Mouse (Mus musculus): ENCODE measurements around the gene Cacng6.
A peak's percentile ranks its signal among the peaks of the same experiment; 100 is the strongest.

Gene Cacng6

DNA sequence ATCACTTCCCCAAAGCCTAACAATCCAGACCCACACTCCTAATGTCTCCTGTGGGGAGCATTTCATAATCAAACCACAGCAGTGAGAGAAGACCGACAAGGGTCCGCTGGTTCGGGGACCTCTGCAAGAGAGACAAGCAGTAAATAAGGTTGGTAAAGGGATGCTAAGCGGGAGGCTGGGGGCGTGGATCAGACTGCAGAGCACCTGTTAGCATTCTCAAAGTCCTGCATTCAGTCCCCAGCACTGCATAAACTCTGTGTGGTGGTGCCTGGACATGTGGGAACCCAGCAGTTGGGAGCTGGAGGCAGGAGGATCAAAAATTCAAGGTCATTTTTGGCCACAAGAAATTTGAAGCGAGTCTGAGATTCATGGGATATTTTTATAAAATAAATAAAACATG is 4.1 kb upstream of the Cacng6 start:
- DNase-seq (ENCODE audit: low read depth, low spot score) = no peak

DNA sequence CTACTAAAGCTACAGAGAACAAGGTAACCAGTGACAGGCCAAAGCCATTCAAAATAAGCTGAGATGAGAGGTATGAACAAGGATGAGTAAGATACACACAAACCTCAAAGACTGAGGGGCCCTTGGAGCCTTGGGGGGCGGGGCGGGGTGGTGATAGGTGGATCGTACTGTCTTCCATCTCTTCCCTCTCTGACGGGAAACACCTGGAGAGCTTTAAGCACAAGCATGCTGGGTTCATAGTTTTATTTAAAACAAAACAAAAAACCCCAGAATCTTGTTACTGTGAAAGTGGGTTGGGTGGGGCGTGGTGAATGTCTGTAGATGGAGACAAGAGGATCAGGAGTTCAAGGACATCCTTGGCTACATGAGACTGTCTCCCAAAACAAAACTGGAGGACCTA is 3.5 kb upstream of the Cacng6 start:
- DNase-seq (ENCODE audit: low read depth, low spot score) = no peak

DNA sequence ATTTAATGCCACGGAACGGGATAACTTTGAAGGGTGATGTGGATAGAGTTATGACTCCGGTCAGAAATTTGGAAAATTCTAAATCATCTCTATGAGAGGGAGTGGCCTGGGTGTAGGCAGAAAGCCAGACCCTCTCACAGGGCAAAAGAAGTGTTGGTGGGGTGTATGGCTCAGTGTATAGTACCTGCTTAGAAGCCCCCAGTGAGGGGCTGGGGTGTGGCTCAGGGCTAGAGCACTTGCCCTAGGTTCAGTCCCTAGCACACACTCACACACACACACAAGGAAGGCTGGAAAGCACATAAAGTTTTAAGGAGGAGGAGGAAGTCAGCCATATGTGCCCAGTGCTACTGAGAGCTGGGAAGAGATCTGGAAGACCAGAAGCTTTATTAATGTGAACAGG is 2.7 kb upstream of the Cacng6 start:
- DNase-seq (ENCODE audit: low read depth, low spot score) = no peak

DNA sequence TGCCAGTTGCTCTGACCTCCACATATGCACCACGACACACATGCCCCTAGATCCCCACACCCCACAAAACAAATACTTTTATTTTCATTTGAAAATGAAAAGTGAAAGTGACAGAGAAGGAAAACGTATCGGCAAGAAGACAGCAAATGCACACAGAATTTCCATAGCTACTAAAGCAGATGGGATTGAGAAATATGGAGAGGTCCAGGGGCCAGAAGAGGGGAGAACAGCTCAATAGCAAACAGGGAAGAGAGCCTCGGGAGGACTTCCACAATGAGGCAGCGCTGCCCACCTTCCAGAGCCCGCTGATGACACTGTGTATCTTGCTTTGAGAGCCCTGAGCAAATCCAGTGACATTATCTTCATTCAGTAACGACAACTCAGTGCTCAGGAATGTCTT is 1.9 kb upstream of the Cacng6 start:
- DNase-seq (ENCODE audit: low read depth, low spot score) = no peak

DNA sequence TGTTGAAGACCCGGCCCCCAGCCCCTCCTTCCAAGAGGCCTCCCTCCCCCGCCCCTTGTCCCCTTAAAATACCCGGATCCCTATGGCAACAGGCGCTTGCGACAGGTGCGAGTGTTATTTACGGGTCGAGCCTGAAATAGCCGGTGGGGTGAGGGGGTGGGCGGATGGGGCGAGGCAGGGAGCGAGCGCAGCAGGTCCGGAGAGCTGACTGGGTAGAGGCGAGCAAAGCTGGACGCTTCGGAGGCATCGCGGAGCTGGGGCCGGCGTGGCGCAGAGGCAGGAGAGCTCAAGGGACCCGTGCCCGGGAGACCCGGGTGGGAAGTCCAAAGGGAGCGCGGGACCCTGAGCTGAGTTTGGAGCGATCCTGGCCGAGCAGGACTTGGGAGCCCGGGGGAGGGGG is 565 bp upstream of the Cacng6 start:
- DNase-seq (ENCODE audit: low read depth, low spot score) = peak; percentile 80

DNA sequence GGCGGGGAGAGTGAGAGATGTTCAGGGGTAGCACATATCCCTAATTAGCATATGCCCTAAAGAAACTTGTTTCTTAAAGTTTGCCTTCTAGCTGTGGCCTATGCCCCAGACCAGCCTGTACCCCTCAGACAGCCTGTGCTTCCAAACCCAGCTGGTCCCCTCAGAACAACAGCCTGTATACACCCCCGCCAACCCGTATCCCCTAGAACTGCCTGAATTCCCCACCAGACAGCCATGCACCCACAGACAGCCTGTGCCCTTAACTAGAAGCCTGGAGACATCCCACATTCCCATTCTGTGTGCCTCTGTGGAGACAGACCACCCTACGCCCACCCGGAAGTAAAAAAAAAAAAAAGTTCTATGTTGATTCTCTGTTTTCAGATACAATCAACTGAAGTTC is 1.1 kb downstream of the Cacng6 start:
- no peak for DNase-seq (ENCODE audit: low read depth, low spot score)

DNA sequence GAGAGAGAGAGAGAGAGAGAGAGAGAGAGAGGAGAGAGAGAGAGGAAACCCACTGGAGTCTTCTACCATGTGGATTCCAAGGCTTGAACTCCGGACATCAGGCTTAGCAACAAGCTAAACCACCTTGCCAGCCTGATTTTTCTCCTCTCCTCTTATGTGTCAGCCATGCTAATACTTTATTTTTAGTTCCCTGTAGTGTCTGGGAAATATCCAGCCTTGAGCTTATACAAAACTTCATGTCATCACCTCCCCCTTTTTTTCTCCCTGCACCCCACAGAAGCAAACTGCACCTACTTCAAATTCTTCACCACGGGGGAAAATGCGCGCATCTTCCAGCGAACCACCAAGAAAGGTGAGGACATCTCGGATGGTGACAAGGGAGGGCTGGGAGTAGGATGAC is 6.2 kb downstream of the Cacng6 start:
- no peak for DNase-seq (ENCODE audit: low read depth, low spot score)

DNA sequence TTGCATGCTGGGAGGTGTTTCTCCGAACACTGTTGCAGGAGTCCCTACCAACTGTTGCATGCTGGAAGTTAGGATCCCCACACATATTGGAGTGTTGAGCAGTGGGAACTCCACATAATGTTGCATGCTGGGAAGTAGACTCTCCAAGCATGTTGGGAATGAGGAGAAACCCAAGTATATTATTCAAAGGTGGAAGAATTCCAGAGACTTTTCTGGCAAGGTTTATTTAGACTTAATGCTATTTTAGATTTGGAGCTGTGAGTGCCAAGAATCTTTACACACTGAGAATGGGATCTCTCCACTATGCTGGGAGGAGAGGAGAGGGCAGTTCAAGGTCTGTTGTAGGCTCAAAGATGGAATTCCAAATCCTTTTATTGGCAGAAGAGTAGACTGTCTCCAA is 8.1 kb downstream of the Cacng6 start:
- no peak for DNase-seq (ENCODE audit: low read depth, low spot score)

DNA sequence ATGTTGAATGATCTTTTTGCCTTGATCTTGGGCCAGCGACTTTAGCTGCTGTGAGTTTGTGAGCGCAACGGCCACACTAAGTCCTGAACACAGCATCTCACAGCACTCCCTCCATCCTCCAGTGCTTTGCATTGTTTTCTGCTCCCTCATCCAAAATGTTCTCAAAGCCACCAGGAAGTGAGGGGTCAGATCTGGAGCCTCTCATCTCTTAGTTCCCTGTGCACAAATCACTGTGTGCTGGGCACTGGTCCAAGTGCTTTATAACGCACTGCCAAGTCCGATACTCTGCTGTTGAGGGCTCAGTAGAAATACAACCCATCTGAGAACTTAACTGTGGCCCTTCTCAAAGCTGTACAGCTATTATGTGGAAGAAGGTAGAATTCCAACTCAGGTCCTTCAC is 13.9 kb downstream of the Cacng6 start:
- no peak for DNase-seq (ENCODE audit: low read depth, low spot score)

DNA sequence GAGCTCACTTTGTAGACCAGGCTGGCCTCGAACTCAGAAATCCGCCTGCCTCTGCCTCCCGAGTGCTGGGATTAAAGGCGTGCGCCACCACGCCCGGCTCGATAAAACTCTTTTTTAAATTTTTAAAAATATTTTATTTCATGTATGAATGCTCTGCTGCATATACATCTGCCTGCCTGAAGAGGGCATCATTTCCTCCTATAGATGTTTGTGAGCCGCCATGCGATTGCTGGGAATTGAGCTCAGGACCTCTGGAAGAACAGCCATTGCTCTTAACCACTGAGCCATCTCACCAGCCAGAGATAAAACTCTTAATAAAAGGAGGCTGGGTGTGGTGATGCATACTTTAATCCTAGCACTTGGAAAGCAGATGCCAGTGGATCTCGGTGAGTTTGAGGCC is 16.0 kb downstream of the Cacng6 start:
- DNase-seq (ENCODE audit: low read depth, low spot score) = peak; percentile 53

DNA sequence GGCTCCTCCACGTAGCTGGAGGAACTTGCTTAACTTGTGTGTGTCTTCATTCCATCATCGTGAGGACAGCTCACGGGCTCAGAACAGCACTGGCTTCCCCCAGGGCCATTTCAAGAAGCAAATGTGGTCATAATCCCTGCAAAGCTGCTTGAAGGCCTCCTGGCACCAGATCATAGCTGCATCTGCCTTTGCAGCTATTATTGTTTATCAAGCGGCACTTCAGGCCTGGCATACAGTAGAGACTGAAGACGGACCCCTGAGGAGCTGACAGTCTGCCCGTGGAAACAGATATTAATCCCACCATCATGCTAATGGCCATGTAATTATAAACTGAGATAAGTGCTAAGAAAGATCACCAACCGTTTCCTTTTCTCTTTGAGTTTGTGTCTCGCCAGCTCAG is 16.5 kb downstream of the Cacng6 start:
- DNase-seq (ENCODE audit: low read depth, low spot score) = no peak

DNA sequence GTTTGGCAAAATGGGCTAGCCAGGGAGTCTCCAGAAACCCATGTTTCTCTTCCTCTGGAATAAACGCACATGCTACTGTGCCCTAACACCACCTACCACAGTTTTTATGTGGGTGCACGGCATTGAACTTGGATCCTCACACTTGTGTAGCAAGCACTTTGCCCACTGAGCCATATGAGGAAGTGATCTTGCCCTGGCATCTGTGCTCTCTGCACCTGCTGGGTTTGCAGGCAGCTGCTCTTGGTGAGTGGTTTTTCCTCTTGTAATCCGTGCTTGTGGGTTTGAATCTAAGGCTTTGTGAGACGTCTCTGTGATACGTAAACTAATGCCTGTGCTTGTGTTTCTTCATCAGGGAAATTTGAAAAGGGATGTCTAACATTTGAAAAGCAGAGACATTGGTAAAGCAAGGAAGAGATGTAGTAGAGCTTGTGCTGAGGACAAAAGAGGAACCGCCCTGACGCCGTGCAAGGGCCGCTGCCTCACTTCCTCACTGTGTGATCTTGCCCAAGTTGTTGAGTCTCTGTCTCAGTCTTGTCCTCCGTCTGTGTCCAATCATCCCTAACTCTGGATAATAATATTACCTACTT is 18.6 kb downstream of the Cacng6 start:
- no peak for DNase-seq (ENCODE audit: low read depth, low spot score)

DNA sequence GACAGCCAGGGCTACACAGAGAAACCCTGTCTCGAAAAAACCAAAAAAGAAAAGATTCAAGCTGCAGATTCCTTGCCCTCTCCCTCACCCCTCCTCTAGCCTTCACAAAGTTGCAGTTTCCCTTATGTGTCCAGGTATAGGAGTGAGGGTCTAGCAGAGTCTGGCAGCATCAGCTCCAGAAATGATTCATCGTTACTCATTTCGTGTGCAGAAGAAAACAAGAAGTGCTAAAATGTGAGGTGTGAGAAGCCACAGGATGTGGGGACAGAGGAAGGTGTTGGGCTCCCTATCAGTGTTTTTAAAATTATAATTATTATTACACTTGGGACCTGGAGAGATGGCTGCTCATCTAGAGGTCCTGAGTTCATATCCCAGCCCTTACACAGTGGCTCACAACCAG is 20.7 kb downstream of the Cacng6 start:
- no peak for DNase-seq (ENCODE audit: low read depth, low spot score)

DNA sequence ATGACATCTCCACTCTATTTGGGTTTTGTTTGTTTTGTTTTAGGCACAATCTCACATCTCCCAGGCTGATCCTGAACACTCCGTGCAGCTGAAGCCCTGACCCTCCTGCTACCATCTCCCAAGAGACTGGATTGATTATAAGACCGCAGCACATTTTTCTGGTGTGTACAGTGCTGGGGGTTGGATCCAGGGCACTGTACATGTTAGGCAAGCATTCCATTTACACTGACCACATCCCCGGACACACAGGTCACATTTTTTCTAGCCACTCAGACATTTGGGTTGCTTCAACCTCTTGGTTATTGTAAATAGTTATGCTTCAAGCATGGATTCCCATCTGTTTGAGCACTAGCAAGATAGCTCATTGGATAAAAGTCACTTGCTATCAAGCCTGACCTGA is 22.6 kb downstream of the Cacng6 start:
- DNase-seq (ENCODE audit: low read depth, low spot score) = no peak

DNA sequence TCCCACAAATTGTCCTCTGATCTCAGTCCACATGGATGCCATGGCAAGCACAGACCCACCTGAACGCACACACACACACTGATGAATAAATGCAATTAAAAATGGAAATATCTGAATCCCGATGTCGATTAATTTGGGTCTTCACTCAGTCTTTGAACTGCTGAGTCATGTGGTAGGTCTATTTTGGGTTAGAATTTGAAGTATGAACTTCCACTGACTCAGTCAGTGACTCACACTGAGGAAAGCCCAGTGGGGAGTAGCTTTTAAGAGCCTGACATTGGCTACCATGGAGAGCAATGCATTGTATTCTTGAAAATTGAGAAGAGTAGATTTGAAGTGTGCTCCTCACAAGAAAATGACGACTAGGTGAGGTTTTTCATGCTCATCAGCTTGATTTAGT is 23.0 kb downstream of the Cacng6 start:
- no peak for DNase-seq (ENCODE audit: low read depth, low spot score)

DNA sequence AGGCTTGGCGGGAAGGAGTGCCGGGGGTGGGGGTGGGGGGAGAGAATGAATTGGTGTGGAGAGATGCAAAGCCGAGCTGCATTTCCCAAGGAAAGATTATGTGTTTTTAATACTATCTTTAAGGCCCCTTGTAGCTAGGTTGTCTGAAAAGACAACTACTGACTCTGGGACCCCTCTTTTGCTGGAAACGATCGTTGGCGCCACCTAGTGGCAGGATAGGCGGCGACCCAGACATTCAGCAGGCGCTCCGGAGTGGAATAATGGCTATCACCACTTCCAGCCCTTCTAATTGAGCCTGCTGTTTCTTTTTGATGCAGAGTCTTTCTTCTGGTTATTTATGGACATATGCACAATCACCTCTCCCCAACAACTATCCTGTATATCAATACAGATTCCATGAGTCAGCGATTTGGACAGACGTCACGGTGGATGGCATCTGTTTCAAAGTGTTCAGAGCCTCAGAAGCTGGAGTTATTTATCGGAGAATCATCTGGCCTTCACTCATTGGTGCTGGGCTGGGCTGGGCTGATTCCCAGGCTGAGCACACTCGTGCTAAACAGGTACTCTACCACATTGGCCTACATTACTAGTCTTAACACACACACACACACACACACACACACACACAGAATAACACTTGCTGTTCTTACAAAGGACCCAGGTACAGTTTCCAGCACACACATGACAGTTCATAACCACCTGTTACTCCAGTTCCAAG is 24.9 kb downstream of the Cacng6 start:
- peak; percentile 83 for DNase-seq (ENCODE audit: low read depth, low spot score)

DNA sequence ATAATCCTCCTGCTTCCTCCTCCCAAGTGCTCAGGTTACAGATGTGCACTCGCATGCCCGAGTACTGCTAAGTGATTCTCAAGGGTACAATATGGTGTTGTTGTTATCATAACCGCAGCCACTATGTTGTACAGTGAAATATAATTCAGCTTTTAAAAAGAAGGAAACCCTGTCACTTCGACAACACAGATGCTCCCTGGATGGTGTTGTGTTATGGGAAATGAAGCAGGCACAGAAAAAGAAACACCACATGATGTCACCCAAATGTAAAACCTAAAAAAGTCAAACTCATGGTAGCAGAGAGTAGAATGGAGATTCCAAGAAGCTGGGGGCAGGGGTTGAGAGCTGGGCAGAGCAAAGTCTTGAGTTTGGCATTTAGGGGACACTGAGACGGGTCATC is 26.7 kb downstream of the Cacng6 start:
- DNase-seq (ENCODE audit: low read depth, low spot score) = no peak

DNA sequence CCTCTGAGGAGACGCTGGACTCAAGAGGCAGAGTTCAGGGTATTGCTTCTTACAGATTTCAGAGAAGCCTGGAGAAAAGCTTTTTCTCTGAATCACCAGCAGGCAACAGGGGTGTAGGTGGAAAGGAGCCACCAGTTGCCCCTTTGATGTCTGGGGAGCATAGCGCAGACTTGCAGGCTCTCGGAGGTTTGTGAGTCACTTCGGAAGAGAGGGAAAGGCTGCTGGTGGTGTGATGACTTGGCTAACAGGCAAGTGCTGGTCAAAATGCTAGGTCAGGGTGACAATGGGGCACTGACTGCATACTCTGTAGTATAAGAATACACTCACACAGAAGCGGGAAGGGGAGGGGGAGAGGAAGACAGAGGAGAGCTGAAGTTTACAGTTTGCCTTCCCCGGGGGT is 27.2 kb downstream of the Cacng6 start:
- no peak for DNase-seq (ENCODE audit: low read depth, low spot score)

DNA sequence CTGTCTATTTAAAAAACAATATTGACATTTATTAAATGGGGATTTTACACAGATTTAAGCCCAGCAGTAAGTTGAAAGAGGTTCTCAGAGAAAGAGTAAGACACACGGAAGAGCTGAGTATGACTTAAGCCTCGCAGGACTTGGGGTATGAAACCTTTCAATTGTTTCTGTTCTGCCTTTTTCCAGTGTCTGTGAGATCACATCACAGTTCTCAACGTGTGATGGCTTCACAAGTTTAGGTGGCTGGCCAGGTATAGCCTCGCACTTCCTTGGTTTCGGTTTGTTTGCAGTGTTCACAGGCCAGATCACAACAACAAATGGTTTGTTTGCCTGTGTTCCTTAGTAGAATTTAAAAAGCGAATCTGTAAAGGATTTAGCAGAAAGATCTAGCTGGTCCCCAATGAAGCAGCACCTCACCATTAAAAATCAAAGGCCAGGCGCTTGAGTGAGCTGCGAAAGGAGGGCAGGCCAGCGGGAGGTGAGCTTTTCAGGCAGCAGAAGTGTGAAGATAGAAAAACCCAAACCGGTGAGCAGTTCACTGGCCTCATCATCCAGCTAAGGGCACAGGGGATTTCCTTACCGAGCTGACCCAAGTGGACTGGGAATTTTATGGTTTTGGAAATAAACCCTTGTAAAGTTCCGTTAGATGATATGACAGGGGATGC is 29.0 kb downstream of the Cacng6 start:
- no peak for DNase-seq (ENCODE audit: low read depth, low spot score)

DNA sequence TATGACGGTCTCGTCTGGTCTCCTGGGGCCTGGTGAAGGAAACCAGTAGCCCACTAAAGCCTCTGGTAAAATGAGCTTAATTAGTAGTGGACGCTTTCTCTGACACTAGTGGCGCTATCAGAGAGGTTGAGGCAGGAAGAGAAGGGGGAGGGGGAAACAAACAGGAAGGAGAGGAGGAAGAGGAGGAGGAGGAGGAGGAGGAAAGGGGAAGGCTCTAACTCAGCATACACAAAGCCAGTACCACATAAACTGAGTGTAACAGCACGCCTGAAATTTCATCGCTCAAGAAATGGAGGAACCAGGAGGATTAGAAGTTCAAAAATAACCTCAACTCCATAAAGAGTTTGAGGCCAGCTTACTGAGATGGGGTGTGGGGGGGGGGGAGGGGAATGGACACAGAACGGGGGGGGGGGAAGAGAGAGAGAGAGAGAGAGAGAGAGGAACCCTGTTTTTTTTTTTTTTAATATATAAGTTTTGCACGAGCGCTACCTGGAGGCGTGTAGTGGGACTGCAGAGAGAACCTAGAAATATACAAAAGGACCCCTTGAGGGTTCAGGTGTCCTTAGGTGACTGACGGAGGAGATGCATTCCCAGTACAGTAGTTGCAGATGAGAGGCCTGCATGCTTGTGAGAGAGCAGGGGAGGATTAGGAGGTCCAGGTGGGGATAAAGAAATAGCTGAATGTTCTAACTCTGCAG is 29.6 kb downstream of the Cacng6 start:
- peak; percentile 44 for DNase-seq (ENCODE audit: low read depth, low spot score)

DNA sequence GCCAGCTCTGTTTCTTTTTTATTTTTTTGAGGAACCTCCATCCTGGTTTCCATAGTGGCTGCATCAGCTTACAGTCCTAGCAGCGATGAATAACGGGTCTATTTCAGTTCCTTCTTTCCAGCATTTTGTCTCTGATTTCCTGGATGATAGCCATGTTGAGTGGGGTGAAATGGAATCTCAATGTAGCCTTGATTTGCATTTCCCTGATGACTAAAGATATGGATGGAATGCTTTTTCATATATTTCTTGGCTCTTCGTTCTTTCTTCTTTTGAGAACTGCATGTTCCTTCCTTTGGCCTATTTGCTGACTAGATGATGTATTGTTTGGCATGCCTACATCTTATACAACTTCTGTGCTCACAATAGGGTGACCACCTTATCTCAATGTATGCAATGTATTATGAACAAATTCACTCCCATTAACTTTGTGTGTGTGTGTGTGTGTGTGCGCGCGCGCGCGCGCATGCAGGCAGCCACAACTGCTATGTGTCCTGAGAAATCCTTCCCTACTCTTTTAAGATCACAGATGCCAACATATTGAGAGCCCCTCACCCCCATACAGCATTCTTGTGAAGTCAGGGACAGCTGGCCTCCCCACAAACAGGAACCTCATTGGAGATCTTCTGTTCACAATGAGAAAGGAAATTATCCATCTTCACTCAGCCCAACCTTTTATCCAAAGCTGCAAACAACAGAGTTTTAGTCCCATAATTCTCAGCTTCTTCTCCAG is 33.3 kb downstream of the Cacng6 start:
- no peak for DNase-seq (ENCODE audit: low read depth, low spot score)

DNA sequence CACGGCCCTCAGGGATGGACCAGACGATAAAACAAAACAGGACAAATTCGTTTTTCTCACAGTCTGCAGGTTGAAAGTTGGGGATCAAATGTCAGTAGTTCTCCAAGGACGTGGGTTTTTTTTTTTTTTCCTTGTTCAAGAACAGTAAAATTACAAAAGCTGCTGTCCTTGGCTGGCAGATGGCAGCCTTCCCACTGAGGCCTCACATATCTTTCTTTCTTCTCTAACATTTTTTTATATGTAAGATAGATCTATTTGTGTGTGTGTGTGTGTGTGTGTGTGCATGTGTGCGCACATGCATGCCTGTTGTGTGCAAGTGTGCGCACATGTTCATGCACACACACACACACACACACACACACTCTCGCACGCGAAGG is 33.8 kb downstream of the Cacng6 start:
- DNase-seq (ENCODE audit: low read depth, low spot score) = no peak
